Mouse (Mus musculus): ENCODE data around the gene Tspan9.

Gene Tspan9

DNA sequence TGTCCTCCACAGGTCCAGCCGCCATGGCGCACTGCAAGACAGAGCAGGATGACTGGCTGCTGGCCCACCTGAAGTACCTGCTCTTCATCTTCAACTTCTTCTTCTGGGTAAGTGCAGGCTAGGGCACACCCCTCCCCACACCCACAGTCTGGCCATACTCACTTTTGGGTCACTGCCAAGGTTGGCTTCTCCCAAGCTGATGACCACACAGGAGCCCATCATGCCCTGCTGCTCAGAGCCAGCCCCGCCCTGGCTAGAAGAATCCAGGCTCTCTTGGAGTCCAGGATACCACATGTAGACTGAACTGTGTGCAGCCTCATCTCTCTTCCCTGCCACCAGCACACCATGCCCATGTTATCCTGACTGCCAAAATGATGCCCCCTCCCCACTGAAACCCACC lies 230.5 kb downstream of the Tspan9 start:
- DNase-seq: no peak

DNA sequence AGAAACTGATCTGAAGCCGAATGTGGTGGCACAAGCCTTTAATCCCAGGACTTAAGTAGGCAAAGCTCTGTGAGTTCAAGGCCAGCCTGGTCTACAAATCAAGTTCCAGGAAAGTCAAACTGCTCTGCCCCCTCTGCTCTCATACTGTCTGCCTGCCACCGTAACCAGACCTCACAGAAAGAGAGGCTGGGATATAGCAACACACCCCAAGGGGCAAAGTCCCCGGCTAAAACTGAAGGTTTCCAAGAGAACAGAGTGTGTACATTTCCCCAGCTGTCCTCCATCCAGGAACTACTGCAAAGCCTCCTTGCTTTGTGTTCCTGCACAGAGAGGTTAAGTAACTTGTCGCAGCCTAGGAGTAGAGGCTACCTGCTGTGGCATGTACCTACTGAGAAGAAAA lies 231.7 kb downstream of the Tspan9 start:
- no peak for DNase-seq

Data from heart, adult 11 months (tissue).